Mouse (Mus musculus): Measurements from ENCODE around the gene Sipa1l1.

GRCm38 (mm10) chr12:82254076-82254475, 85.0 kb downstream of the Sipa1l1 start:
- TF ChIP-seq POLR2A (IDR thresholded peaks at IDR 0.05; ENCODE audit: low read depth, low read length) (no peak), CTCF (IDR thresholded peaks at IDR 0.05; ENCODE audit: borderline replicate concordance, insufficient read depth, low read length) (no peak)

Measured in embryonic fibroblast, embryonic 13.5 days (primary cell).